Mouse (Mus musculus): ENCODE measurements around the gene Gm44973.
"Not testable (repeated sequence)": the region's sequence is repeated elsewhere in the genome, so short reads cannot be mapped to it uniquely, and the experiment has no call there.

Gm44973 gene

GRCm38 (mm10) chr7:5017352-5017751, 2.1 kb downstream of the Gm44973 start:
- peak; percentile 56 for DNase-seq

DNA sequence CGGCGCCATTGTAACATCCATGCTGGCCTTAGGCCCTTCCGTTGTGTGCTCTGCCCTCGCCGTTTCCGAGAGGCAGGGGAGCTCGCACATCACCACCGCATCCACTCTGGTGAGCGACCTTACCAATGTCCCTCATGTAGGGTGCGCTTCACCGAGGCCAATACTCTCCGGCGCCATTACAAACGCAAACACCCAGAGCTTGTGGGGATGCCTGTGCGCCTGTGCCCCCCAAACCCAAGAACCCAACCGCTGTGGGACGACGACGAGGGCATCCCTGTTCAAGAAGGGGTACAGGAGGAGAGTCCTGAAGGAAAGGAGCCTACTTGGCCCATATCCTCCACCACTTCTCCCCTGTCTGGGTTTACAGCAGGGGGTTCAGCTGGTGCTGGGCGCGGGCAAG, 2.6 kb downstream of the Gm44973 start:
- no peak for DNase-seq

GRCm38 (mm10) chr7:5019576-5019975, 4.3 kb downstream of the Gm44973 start:
- not testable (repeated sequence) for DNase-seq

DNA sequence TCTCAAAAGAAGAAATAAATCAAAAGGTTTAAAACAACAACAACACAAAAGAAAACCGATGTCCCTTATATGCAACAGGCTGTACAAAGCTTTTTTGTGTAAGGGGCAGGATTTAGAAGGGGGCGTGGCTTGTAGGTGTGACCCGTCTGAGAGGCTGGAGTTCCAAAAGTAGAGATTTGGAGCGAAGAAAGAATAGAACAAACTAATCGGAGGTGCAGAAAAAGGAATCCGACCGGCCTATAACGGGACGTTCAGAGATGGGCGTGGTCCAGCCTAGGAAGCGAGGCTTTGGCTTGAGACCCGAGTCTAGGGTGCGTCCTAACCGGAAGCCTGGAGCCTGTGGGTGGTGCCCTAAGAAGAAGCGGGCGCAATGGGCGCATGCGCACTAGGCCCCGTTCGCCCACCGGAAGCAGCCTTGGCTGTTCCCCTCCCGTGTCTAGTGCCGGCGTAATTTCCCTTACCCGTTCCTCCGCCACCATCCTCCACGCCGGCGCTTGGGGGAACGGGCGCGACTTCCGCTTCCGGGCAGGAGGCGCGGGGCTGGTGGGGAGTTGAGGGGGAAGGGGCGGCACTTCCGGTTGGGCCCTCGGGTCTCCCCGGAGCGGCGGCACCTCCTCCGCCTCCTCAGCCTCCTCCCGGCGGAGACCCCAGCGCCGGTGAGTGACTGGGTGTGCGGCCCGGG, 4.8 kb downstream of the Gm44973 start, which contains the start of the genes Zfp865 and Ccdc106:
Gene Zfp865 (plus strand): TSS at position 377 of the 682 bp plus-strand sequence.
Gene Ccdc106 (plus strand): TSS at position 554 of the 682 bp plus-strand sequence.
- DNase-seq: peak; percentile 100

DNA sequence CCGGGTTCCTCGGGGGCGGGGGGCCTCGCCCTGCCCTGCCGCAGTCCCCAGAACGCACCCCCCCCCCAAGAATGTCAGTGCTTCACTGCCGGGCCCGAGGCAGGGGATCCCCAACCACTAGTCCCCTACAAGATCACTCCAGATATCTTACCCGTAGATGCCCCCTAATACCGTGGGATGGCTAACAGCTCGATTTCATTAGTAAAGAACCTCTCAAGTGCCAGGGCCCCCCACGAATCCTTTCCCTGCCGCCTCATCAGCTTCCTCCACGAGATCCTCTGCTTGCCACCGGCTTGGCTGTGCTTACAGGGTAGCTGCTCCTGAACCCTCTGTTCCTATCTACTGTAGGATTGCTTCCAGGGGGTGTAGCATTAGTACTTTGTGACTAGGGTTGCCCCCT, 5.4 kb downstream of the Gm44973 start:
- peak; percentile 39 for DNase-seq

DNA sequence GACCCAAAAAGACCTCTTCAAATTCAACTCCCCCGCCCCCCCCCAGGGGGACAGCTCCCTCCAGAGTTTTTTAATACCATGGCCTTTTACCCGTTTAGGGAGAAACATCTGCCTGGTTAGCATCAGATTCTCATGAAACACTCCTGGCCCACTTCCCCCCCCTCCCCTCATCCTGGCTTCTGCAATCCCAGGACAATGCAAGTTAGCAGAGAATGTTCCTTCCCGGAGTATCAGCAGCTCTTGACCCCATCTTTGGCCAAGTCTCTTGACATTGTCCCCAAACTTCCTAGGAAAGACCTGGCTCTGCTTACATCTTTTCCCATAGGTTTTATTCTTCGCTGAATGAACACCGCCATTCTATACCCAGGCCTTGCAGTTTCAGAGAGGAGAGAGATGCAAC, 5.9 kb downstream of the Gm44973 start:
- no peak for DNase-seq

DNA sequence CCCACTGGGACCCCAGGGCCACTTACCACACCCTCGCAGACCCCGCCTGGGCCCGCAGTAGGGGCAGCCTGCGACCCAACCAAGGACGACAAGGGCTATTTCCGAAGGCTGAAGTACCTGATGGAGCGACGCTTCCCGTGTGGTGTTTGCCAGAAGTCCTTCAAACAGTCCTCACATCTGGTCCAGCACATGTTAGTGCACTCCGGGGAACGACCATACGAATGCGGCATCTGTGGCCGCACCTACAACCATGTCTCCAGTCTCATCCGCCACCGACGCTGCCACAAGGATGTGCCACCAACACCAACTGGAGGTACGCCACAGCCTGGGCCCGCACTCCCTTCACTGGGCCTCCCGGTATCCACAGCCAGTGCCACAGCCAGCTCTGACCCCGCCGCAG, 14.2 kb downstream of the Gm44973 start:
- DNase-seq: no peak

- DNase-seq: no peak
These were observed 14.7 kb downstream of the Gm44973 start for GRCm38 (mm10) chr7:5029946-5030345.

DNA sequence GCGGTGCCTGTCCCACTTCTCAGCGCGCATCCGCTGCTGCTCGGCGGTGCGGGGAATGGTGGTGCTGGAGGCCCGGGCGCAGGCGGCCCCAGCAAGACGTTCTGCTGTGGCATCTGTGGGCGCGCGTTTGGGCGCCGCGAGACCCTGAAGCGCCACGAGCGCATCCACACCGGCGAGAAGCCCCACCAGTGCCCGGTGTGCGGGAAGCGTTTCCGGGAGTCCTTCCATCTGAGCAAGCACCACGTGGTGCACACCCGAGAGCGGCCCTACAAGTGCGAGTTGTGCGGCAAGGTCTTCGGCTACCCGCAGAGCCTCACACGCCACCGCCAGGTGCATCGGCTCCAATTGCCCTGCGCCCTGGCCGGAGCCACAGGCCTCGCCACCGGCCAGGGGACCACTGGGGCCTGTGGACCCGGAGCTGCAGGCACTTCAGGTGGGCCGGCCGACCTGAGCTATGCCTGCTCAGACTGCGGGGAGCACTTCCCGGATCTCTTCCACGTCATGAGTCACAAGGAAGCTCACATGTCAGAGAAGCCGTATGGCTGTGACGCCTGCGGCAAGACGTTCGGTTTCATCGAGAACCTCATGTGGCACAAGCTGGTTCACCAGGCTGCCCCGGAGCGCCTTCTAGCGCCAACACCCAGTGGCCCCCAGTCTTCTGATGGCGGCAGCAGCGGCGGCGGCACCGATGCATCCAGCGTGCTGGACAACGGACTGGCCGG, 15.4 kb downstream of the Gm44973 start:
- DNase-seq: no peak

DNA sequence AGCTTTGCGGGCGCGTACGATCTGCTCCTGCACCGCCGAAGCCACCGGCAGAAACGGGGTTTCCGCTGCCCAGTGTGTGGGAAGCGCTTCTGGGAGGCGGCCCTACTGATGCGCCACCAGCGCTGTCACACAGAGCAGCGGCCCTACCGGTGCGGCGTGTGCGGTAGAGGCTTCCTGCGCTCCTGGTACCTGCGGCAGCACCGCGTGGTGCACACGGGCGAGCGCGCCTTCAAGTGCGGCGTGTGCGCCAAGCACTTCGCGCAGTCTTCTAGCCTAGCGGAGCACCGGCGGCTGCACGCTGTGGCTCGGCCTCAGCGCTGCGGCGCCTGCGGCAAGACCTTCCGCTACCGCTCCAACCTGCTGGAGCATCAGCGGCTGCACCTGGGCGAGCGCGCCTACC, 16.2 kb downstream of the Gm44973 start:
- DNase-seq: no peak

- no peak for DNase-seq
These were observed 18.5 kb downstream of the Gm44973 start, which contains the start of gene 4632433K11Rik for GRCm38 (mm10) chr7:5033818-5034217. 4632433K11Rik (plus strand) TSS chr7:5034118.

DNA sequence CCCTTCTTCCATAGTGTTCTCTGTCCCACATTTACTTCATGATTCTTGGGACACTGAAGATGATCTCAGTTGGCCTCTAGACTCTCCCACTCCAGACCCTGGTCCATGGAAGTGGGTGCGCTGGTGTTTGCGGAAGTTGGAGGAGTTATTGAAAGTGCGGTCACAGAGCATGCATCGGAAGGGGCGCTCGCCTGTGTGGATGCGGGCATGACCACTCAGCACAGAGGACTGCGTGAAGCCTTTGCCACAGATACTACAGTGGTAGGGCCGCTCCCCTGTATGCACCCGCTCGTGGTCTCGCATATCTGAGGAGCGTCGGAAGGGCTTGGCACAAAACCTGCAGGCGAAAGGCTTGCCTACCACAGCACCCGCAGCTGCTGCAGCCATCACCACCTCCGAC, 20.3 kb downstream of the Gm44973 start:
- DNase-seq: no peak

DNA sequence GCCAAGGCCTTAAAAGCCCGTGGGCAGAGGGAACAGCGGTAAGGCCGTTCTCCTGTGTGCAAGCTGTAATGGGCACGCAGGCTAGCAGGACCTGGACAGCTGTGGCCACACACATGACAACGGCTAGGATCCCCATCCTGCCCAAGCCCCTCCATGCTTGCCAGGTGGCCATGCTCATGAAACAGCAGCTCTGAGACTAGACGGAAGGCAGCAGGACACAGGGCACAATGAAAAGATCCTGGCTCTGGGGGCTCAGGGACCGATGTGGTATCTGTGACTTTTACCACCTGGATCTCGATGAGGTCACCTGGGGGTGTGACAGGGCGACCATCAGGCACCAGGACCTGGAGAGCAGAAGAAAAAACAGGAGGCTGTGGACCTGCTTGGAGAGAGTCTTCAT, 20.8 kb downstream of the Gm44973 start:
- no peak for DNase-seq

DNA sequence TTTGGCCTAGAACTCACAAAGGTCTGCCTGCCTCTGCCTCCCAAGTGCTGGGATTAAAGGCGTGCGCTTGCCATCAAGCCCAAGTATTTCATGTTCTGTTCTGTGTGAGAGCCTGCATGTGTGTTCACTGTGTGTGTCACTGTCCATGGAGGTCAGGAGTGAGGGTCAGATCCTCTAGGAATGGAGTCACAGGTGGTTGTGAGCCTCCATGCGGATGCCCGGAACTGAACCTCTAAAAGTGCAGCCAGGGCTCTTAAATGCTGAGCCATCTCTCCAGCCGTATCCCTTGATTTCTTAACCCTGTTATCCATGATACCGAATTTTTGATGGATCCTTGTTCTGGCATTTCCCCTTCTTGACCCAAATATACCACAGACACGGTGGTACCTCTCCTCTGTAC, 21.7 kb downstream of the Gm44973 start:
- no peak for DNase-seq

GRCm38 (mm10) chr7:5037467-5037866, 22.2 kb downstream of the Gm44973 start:
- DNase-seq: no peak

GRCm38 (mm10) chr7:5038109-5038732, 22.9 kb downstream of the Gm44973 start, which contains the start of gene Zfp784:
Zfp784 (minus strand) TSS chr7:5038446.
- DNase-seq: peak; percentile 97

DNA sequence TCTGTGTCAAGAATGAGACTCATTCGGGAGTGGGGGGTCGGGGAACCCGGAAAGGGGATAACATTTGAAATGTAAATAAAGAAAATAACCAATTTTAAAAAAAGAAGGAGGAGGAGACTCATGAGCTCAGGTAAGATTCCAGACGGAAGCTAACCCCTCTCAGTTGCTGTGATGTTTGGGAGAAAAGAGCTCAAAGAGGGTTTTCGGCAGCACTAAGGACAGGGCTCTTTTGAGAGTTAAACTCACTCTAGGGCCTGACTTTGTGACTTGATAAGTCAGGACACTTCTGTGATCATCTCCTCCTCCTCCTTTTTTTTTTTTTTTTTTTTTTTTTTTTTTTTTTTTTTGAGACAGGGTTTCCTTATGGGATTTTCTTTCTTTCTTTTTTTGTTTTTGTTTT, 23.6 kb downstream of the Gm44973 start:
- DNase-seq: no peak

GRCm38 (mm10) chr7:5044981-5045380, 29.7 kb downstream of the Gm44973 start:
- no peak for DNase-seq

DNA sequence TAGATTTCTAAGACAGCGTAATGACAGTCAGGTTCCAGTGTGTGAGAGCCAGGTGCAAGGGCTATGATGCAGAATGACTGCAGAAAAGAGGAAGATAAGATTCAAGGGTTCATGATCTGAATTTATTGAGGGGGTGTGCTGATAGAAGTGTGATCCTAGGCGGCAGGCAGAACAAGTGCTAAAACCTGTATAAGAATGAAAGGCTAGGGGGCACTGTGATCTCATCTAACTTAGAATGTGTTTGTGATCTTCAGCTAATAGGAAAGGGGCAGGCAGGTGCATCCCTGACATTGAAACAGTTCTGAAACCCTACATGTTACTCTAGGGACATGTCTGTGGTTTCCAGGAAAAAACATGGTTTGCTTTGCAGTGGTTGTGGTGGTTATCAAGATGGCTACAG, 30.8 kb downstream of the Gm44973 start:
- DNase-seq: no peak

GRCm38 (mm10) chr7:5047313-5047712, 32.0 kb downstream of the Gm44973 start:
- DNase-seq: peak; percentile 69

- DNase-seq: peak; percentile 88
These were observed 36.2 kb downstream of the Gm44973 start, which contains the start of gene Zfp580 for GRCm38 (mm10) chr7:5051193-5052192. Zfp580 (plus strand) TSS chr7:5051538.

GRCm38 (mm10) chr7:5052438-5052837, 37.1 kb downstream of the Gm44973 start:
- no peak for DNase-seq
